Mouse (Mus musculus) embryonic stem cell, embryonic (primary cell): ENCODE data around the gene Ptprg.
"Not testable (repeated sequence)": the region's sequence is repeated elsewhere in the genome, so short reads cannot be mapped to it uniquely, and the experiment has no call there.

Experiments
- CTCF ChIA-PET, 4 experiments: fragments of 300-600 bp in 2 of 4; fragments of 350-600 bp in 2 of 4; sonication (Branson Sonifier 250); formaldehyde crosslinking; loops; one replicate each; lab custom pipeline; 2022; ENCODE audit warnings: inconsistent platforms in 2 of 4; lab: Charles Lee
- POLR2A ChIA-PET, 4 experiments: fragments of 300-600 bp in 2 of 4; fragments of 350-600 bp in 2 of 4; sonication (Branson Sonifier 250); formaldehyde crosslinking; loops; one replicate each; lab custom pipeline; 2022; ENCODE audit warnings: antibody characterized with exemption in 4 of 4, inconsistent platforms in 1 of 4; lab: Charles Lee

The Ptprg gene

DNA sequence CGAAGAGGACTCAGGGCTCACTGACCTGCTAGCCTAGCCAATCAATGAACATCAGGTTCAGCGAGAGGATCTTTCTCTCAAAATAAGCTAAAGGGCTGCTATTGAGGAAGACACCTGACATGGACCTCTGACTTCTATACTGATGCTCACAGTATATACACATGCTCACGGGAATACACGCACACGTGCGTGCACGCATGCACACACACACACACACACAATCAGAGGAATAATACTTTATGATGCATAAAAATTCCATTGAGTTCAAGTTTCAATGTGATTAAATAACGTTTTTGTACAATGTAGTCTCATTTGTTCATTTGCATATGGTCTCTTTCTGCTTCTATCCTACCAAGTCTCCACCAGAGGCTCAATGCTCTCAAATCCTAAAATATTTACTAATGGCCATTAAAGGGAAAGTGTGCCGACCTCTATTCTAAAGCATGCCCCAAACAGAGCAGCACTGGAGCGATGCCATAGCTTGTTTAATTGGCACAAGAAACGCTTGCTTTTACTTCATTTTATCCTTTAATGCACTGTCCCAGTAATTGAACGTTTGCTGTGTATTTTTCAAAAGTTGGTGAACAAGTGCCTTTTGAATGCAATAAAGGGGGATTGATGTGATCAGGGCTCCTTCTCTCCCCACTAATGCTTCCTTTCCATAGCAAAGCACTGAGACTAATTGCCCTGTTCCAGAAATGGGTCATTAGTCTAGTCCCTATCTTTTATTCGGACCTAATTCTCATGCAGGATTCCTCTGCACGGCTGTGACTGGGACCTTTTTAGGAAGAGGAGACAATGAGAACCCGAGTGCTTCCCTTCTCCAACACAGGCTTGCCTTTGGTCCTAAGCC, 407.2 kb downstream of the Ptprg start:
- ChIA-PET POLR2A (interaction anchor here in 2 of 4 experiments (1.2 to 9.5 kb wide), 4 partner anchors 9 to 18 kb away, joined by 3 to 78 read pairs (median 4); no protein-coding TSS in a partner anchor), CTCF (interaction anchor here in 1 of 4 experiments (0.7 kb wide), 1 partner anchor 19 kb away, joined by 3 read pairs; no protein-coding TSS in a partner anchor)

DNA sequence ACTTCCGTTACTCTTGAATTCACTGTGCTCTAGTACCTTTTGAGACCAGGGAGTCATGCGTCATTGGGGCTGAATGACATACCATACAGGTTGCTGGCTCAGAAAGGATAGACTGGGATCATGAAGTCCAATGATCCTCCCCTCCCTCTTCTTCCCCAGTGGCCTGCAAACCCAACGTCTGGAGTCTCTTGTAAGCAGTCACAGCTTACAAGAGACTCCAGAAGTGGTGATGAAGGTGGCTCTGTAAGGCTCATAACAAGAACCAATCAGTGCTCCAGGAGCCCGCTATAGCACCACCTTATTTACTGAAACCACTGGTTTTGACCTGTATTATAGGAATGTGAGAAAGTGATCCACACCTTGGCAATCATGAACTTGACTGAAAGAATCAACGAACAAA, 408.8 kb downstream of the Ptprg start:
- ChIA-PET POLR2A (interaction anchor here in 3 of 4 experiments (0.9 to 9.5 kb wide), 5 partner anchors 8 to 409 kb away, joined by 3 to 78 read pairs (median 3); partner anchors contain the start of gene Ptprg (in 1 of the 3)), CTCF (interaction anchor here in 1 of 4 experiments (0.6 kb wide), 1 partner anchor 76 kb away, joined by 5 read pairs; no protein-coding TSS in a partner anchor)

DNA sequence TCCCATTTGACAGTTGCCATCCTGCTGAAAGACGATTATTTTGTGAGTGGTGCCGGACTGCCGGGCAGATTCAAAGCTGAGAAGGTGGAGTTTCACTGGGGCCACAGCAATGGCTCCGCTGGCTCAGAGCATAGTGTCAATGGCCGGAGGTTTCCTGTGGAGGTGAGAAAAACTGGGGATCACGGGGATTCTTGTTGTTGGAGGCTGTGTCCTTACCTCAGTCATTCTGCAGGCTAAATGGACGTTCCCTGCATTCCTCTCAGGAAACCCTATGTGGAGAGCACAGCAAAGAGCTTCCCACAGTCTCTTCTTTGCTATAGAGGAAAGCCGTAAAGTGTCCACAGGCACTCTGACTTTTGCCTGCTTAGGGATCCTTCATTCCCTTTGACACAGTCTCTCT, 409.2 kb downstream of the Ptprg start:
- POLR2A ChIA-PET: interaction anchor here in 3 of 4 experiments (0.9 to 9.5 kb wide), 6 partner anchors 8 to 409 kb away, joined by 3 to 78 read pairs (median 3); partner anchors contain the start of gene Ptprg (in 1 of the 3)

DNA sequence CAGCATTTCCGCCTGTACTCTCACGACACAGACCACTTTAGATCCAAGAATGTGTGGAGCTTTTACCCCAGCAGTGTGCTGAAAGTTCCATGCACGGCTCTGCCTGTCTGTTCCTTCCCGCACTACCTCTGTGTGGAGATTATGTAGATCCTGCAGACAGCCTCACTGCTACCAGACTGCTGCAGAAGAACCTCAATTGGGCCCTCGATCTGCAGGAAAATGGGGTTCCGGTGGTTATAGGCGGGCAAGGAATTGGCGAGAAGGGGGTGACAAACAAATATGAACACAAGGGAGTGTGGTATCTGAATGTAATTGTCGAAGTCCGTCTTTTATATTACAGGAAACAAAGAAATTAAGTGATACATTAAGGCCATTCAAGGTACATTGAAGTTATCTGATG, 410.5 kb downstream of the Ptprg start:
- CTCF ChIA-PET: no interaction called here
- POLR2A ChIA-PET: interaction anchor here in 2 of 4 experiments (1.6 to 9.5 kb wide), 6 partner anchors 8 to 144 kb away, joined by 3 to 78 read pairs (median 8); no protein-coding TSS in a partner anchor

More for the DNA sequence above, 409.2 kb downstream of the Ptprg start:
- CTCF ChIA-PET: interaction anchor here in 1 of 4 experiments (0.6 kb wide), 1 partner anchor 72 kb away, joined by 3 read pairs; no protein-coding TSS in a partner anchor

DNA sequence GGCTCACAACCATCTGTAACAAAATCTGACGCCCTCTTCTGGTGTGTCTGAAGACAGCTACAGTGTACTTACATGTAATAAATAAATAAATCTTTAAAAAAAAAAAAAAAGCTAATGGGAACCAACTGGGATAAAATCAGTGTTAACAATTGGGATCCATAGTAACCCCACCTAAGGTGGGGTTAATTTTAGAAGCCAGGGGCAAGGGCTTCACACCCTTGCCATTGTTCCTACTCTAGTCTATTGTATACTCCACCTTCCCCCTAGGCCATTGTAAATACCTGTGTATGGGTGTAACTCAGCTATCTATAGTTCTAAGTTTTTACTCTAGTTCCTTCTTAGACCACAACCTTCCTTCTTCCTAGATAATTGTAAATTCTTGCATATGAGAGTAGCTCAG, 411.0 kb downstream of the Ptprg start:
- CTCF ChIA-PET: not testable (repeated sequence)
- POLR2A ChIA-PET: interaction anchor here in 3 of 4 experiments (0.6 to 9.5 kb wide), 11 partner anchors 9 to 144 kb away, joined by 3 to 78 read pairs (median 5); no protein-coding TSS in a partner anchor

DNA sequence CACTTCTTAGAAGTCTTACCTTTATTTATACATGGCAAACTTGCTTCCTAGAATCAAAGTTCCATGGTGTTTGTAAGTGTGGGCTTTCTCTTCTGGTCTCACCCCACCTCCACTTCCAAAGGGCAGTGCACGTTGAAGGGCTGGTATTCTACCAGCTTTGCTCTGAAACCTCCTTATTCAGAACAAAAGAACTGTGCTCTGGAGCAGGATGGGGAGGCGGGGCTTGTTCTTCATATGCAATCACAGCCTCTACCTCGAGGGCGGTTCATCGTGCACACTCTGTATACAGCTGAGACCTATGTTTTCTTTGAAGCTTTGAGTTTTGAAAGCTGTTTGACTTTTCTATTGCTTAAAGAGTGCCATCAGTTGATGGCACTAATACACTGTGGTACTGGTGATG, 412.5 kb downstream of the Ptprg start:
- POLR2A ChIA-PET: interaction anchor here in 3 of 4 experiments (0.6 to 9.5 kb wide), 12 partner anchors 9 to 469 kb away, joined by 3 to 78 read pairs (median 8); no protein-coding TSS in a partner anchor
- CTCF ChIA-PET: interaction anchor here in 2 of 4 experiments (0.6 to 1.1 kb wide), 4 partner anchors 9 to 180 kb away, joined by 3 to 4 read pairs (median 3); no protein-coding TSS in a partner anchor

DNA sequence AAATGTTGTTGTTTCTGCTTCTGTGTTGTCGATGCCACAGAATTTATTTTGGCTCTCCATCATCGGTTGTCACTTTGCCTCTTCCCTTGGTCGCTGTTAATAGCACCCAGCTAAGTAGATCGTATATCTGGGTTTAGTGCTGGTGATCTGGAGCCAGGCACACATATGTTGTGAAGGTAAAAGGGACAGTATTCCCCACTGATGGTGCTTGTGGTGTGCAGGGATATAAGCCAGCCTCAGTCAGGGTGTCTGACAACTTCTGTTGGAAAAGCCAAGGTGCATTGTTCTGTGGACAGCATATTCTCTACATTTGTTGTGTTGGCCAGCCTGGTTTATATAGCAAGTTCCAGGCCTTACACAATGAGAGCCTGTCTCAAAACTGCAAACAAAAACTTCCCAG, 428.4 kb downstream of the Ptprg start:
- CTCF ChIA-PET: no interaction called here
- POLR2A ChIA-PET: interaction anchor here in 1 of 4 experiments (1.7 kb wide), 1 partner anchor 16 kb away, joined by 4 read pairs; no protein-coding TSS in a partner anchor

DNA sequence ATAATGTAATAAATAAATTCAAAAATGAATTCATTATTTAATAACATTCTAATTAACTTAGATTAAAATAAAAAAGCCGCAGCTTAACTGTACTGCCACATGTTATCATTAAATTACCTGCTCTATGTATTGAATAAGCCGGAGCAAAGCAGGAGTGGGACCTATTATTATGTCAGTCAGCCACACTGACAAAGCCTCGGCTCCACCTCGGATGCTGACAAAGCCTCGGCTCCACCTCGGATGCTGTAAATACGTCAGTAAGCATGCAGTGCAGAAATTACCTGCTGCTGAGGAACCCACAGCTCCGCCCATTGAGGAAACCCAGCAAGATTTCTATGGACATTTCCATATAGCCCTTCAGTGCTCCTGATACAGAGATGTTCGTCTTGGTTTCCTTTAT, 429.7 kb downstream of the Ptprg start:
- ChIA-PET POLR2A (interaction anchor here in 1 of 4 experiments (0.9 to 1.7 kb wide), 5 partner anchors 13 to 129 kb away, joined by 3 to 4 read pairs (median 3); no protein-coding TSS in a partner anchor), CTCF (no interaction called here)

DNA sequence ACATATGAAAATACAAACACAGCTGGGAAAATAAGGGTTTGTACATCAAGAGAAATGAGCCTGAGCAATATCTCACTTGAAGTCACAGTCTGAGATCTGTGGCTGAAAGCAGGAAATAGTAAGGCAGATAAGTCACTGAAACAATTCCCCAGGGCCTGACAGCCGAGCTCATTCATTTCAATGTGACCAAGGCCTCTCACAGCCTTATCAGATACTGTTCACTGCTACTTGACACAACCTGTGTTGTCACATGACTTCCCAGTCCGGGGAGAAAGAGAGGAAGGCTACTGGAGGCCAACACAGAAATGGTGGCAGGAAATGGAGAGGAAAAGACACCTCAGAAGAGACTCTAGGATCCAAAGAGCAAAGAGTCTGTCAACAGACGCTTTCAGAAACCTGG, 430.8 kb downstream of the Ptprg start:
- POLR2A ChIA-PET: interaction anchor here in 1 of 4 experiments (0.6 kb wide), 1 partner anchor 19 kb away, joined by 3 read pairs; no protein-coding TSS in a partner anchor
- CTCF ChIA-PET: no interaction called here

DNA sequence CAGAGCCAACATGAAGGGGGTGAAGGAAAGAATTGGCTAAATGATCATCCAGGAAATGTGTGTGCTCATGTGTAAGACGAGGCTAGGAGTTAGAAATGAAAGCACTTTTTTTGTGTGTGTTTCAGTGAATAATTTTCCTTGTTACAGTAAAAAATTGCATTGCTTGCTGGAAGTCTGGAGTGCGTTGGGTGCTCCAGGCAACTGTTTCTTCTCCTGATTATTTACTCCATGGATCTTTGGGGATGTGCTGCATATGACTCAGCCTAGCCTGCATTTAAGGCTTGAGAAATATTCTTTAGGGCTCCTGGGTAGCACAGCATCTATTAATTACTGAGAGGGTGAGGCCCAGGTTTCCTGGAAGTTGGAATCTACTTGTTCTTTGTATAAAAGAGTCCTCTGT, 435.6 kb downstream of the Ptprg start:
- ChIA-PET POLR2A (interaction anchor here in 2 of 4 experiments (0.7 to 0.9 kb wide), 2 partner anchors 8 to 60 kb away, joined by 3 to 4 read pairs; no protein-coding TSS in a partner anchor), CTCF (no interaction called here)

DNA sequence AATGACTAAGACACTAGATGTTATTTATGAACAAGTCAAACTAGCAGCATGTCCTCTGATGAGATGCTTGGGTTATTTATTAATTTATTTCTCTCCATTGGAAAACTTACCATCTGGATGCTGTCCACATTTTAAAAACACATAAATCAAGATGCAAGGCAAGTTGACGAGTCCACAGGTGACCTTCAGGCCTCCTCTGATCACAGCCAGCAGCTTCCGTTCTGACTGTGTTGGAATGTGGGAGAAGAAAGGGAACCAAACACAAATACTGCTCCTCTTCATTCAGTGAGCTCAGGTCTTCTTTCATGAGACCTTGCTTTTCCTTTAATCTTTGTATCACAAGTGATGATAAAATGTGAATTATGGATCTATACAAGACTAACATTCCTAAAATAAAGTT, 437.8 kb downstream of the Ptprg start:
- ChIA-PET CTCF (no interaction called here), POLR2A (interaction anchor here in 3 of 4 experiments (0.7 to 1.8 kb wide), 5 partner anchors 11 to 539 kb away, joined by 3 to 7 read pairs (median 5); no protein-coding TSS in a partner anchor)

DNA sequence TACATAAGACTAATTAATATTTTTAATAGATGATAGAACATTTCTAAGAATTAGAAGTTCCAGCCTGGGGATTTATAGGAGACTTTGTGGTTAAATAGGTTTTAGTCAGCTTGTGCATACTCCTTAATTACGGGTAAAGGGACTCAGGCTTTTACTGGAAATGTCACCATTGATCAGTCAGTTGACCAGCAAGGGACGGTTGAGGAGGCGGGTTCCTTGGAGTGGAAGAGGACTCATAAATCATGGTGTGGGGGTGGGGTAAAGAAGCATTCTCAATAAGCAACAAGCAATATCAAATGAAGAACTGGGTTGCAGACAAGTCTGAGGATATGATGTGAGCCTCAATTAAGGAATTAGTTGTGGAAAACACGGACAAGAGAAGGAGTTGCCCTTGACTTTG, 438.8 kb downstream of the Ptprg start:
- ChIA-PET CTCF (no interaction called here), POLR2A (no interaction called here)

DNA sequence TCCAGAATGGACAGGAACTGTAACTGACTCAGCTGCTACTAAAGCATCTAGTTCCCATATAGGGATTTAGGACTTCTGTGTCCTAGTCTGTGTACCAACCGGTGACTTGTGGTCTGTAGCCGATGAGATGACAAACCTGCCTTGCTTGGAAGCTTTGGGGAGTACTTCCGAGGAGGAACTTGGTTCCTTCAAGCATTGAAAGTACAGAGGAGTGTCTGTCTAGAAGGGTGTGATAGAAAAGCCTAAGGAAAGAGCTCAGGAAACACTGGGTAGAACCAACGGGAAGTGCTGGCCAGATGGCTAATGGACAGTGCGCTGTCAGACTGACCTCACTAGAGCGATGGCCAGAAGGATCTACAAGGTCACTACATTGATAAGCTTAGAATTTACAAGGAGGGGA, 439.2 kb downstream of the Ptprg start:
- POLR2A ChIA-PET: interaction anchor here in 2 of 4 experiments (0.7 to 1.7 kb wide), 3 partner anchors 13 to 37 kb away, joined by 3 to 4 read pairs (median 3); no protein-coding TSS in a partner anchor

DNA sequence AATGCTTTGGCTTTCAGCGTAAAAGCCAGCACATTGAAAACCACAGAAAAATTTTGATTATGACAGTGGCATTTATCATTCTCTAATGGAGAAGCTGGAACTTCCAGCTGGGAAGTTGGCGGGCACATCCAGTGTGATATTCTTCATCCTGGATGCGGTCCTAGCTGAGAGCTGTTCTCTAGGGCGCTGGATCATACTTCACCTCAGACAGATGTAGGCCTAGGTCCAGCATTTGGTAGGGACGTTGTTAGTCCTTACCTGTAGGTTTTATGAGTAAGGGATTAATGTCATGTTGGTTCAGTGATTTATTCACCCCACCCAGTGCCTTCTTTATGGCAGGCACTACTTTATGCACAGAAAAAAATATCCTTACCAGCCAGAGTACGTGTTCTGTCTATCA, 444.2 kb downstream of the Ptprg start:
- ChIA-PET CTCF (no interaction called here), POLR2A (interaction anchor here in 1 of 4 experiments (0.8 to 1.4 kb wide), 2 partner anchors 18 to 23 kb away, joined by 3 read pairs; no protein-coding TSS in a partner anchor)

More for the DNA sequence above, 439.2 kb downstream of the Ptprg start:
- CTCF ChIA-PET: no interaction called here

DNA sequence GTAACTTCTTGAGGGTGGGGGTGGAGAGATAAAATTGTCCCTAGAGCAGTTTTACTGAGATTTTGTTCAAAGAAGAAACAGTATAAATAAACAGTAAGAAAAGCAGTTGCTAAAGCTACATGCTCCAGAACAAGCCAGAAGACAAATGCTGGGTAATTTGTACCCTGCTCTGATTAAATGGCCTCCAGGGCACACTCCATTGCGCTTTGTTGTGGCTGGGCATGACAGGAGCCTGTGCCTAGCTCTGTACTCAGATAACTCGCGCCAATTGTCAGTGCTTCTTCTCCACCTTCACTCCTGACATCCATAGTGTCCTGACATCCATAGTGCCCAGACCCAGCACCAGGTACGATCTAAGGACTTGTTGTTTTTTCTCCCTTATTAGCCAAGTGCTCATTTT, 445.1 kb downstream of the Ptprg start:
- ChIA-PET CTCF (no interaction called here), POLR2A (no interaction called here)

DNA sequence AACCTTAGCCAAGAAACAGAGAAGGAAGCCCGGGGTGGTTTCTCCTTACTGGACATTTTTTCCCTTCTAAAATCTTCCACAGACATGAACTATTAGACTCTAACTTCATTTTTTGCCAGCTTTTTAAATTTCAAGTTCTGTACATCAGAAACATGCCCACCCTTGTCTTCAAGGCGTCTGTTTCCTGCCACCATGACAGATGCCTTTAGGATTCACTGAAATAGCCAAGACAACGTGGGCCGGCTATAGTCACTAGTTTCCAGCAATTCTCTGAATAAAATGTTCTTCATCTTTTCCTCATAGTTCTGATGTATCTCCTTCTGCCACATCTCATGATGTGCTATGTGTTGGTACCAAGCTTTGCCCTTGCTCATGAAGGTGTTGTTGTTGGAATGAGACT, 450.7 kb downstream of the Ptprg start:
- POLR2A ChIA-PET: interaction anchor here in 1 of 4 experiments (0.6 kb wide), 1 partner anchor 8 kb away, joined by 3 read pairs; no protein-coding TSS in a partner anchor
- CTCF ChIA-PET: no interaction called here

DNA sequence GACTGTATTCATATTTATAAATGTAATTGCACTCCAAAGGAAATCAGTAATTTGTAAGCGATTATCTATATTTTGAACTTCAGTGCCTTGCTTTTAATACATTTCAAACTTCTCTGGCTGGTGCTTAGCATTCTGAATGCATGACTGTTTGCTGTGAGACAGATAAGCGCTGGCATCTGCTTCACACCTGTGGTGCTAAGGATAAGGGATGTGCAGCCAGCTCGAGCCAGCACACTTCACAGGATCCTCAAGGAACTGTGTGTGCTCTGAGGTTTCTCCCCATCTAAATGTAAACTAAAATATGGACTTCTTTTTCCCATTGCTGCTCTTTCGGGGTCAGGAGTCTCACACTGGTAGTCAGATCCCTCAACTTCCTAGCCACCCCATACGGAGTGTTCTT, 458.4 kb downstream of the Ptprg start:
- CTCF ChIA-PET: no interaction called here
- POLR2A ChIA-PET: no interaction called here

DNA sequence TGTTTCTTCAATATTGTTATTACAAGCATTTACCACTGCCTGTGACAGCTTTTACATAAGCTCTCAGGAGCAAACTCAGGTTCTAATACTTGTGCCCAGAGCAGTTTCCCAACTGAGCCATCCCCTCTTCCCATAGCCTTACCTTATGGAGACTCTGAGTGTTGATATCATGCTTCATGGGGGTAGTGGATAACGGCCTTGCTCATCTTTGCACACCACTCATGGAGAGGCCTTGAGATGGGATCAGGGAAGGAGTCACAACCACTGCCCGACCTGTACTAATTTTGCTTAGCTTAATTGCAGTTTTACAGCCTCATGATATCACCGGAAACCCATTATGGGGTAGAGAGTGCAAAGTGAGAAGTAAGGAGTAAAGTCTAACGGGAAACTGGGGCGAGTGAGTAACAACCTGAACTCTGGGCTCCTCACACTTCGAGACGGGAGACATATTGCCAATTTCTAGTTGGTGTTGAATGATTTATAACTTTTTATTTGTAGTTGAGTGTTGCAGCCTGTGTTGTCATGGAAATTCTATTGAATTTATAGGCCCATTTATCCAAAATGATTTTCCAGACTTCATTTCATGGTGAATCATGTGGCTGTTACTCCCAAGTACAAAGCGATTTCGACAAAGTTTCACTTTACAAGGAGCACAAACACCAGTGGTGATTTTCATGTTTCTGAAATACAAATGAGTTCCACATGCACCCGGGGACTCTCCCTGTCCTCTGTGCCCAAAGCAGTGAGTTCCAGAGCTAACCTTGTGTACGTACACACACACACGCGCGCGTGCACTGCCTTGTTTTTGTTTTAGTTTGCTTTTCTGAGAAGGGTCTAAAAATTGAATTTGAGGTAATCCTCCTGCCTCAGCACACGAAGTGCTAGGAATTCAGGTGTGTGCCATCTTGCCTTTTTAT, 472.7 kb downstream of the Ptprg start:
- ChIA-PET CTCF (interaction anchor here in 2 of 4 experiments (0.5 to 1.1 kb wide), 4 partner anchors 8 to 734 kb away, joined by 3 to 6 read pairs (median 3); no protein-coding TSS in a partner anchor), POLR2A (interaction anchor here in 2 of 4 experiments (0.5 to 1.1 kb wide), 5 partner anchors 8 to 1260 kb away, joined by 3 to 5 read pairs (median 3); no protein-coding TSS in a partner anchor)
